Mouse (Mus musculus) cerebellum, postnatal 10 days (tissue): ENCODE data around the gene Ednra.

Experiments
- DNase-seq, 2 experiments: peaks; one replicate each; pipeline ENCODE4 v3.0.0; 2021; ENCODE audit warnings: mixed read lengths in 2 of 2

Ednra gene

DNA sequence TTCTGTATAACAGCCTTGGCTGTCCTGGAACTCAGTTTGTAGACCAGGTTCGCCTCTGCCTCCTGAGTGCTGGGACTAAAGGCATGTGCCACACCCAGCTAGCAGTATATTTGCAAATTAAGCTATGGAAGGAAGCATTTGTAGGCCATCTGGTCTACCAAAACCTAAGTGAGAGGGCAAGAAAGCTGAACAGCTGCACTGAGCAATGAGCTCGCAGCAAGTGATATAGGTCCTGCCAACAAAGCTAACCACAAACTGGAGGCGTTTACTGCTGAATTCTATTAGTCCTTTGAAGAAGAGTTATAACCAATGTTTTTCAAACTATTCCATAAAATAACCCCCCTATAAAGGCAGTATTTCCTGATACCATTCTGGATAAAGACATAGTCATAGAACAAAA lies 86.7 kb downstream of the Ednra start:
- no peak for DNase-seq

DNA sequence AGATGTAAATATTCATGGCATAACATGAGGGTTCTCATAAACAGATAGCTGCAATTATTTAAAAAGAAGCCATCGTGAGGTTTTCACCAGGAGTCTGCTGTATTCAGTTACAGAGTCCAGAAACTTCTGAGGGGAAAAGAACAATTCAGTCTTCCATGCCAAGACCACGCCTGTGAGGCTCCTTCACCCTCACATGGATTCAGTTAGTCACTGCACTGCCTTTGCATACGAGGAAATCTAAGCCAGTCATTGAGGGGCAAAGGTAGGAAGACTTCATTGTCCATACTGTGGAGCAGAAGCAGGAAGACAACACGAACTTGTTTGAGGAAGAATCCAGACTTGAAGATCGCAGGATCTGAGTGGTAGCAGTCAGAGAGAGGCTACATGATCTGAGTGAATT lies 90.2 kb downstream of the Ednra start:
- no peak for DNase-seq

DNA sequence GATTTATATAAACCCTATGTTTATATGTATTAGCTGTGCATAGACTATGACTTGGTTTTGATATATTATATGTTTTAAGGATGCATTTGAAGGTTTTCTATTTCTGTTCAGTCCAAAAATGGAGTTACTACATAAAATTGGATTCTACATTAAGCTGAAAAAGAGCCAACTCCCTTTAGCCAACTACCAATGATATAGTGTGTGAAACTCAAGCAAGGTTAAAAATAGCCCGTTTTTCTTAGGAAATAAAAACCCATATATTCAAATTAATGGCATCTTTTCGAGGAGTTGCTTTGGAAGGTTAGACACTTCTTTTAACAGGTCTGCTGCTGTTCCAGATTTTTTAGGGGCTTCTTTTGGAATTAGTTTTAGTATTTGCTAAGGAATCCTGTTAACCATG lies 91.1 kb downstream of the Ednra start:
- DNase-seq = no peak

DNA sequence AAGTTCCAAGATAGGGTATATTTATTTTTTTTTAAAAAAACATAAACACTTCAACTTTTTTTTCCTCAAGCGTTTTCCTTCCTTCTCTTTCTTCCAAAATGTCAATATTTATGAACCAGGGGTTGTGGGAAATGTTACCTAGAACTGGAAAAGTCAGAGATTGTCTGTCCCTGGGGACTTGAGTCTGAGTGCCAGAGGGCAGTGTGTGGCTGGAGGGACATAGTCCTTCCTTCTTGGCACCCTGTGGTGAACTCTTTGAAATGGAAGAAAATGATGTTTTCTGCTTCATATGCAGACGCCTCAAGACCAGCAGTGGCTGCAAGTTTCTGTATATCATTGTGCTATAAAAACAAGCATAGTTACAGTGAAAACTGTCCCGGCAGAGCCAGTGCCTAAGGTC lies 93.6 kb downstream of the Ednra start:
- peak; percentile 15 to 28 for DNase-seq

DNA sequence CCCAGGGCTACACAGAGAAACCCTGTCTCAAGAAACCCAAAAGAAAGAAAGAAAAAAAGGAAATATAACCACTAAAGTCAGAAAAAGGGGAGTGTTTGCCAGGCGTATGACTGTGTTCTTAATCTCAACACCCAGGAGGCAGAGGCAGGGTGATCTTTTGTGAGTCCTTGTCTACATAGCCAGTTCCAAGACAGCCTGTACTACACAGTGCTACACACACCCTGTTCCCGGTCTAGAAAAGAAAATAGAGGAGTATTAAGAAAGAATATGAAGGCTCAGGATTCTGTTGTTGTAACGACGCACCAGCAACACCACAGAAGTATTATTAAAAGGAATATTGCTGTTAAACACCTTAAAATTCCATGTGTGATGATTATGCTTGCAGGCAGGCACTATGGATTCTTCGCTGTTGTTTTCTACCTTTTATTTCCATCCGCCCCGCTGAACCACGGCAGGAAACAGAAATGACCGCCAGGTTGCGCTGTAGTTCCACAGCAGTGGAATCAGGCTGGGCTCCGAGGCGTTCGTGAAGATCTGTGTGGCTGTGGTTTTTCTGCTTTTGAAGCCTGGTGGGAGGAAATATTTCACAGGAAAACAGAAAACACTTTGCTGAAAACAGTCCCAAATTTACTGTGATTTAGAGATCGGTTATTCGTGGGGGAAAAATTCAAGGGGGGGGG lies 94.3 kb downstream of the Ednra start:
- peak; percentile 90 to 93 for DNase-seq

DNA sequence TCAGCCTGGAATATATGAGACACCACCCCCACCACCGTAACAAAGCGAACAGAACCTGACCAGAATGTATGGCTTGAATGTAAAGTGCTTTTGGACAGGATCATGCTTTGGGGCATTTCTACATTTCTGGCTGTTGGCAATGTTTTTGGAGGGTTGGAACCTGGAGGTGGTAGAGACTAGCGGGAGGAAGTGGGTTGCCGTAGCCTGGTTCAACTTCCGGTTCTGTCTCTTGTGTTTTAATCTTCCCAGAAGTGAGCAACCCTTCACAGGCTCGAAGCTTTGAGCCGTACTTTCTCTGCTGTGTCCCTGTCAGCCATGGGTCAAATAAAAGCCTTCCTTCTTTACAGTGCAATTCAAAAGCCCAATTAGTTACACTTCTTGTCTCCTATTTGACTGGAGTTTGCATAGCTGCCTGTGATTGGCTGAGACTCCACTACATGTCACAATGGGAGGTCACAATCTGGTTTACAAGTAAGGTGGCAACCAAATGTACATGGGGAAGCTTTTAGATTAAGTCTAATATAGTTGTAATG lies 100.5 kb downstream of the Ednra start:
- DNase-seq = no peak

DNA sequence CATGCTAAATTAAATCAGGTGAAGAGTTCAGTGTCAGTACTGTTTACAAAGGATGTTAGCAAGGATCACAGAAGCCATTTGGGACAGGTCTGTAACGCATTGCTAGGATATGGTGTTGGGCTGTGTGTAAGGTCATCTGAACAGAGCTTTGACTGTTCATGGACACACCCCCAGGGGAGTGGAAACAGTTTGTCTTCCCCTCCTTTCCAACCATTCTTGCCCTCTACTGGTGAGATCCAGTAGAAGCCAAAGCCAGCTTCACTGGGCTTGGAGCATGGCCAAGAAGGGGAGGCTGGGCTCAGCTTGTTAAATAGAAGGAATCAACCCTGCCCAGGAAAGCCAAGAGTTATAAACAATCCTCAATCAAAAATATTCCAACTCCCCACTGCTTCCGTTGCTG lies 106.3 kb downstream of the Ednra start:
- peak; percentile 76 to 78 for DNase-seq
